Mouse (Mus musculus) left cerebral cortex, postnatal 4 days (tissue): ENCODE measurements at regions not wholly inside any gene's neighbourhood (a gene's known extent, or its start where the extent isn't known, plus 50 kb on each side); places are given as distances from the start of the nearest gene placed in this dataset.
A peak's percentile ranks its signal among the peaks of the same experiment; 100 is the strongest.

Experiments used
- DNase-seq: peaks from one replicate; pipeline ENCODE4 v3.0.0-alpha.2; 2022
- intact Hi-C: fragments of 180-260 bp; cut with DNase I; formaldehyde crosslinking; loops from one replicate; pipeline ENCODE4 v1.15.1; 2025

- DNase-seq: no peak
These were observed 597.9 kb upstream of the Zwint start for GRCm38 (mm10) chr10:72056725-72057124.

GRCm38 (mm10) chr10:72071185-72071718 is 583.4 kb upstream of the Zwint start:
- DNase-seq: no peak

More at GRCm38 (mm10) chr10:72056725-72057124, 597.9 kb upstream of the Zwint start:
- intact Hi-C loops: no loop called here

GRCm38 (mm10) chr10:72078363-72078762 is 576.3 kb upstream of the Zwint start:
- intact Hi-C loops: no loop called here
- no peak for DNase-seq

More at GRCm38 (mm10) chr10:72071185-72071718, 583.4 kb upstream of the Zwint start:
- intact Hi-C loops: no loop called here

- DNase-seq: no peak
- intact Hi-C loops: no loop called here
These were observed 557.7 kb upstream of the Zwint start for GRCm38 (mm10) chr10:72096951-72097350.

GRCm38 (mm10) chr10:72099156-72099812 is 555.4 kb upstream of the Zwint start:
- intact Hi-C loops: no loop called here
- DNase-seq: peak; percentile 69

DNA sequence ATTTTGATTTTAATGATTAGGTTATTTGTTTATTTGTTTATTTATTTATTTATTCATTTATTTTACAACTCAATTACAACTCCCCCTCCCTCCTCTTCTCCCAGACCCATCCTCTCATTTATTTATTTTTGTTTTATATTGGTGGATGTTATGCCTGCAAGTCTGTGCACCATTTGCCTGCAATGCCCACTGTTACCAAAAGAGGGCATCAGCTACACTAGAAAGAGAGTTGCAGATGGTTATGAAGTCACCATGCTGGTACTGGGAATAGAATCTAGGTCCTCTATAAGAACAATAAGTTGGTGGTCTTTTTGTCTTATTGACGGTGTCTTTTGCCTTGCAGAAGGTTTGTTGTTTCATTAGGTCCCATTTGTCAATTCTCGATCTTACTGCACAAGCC is 535.2 kb upstream of the Zwint start:
- no peak for DNase-seq
- intact Hi-C loops: no loop called here

DNA sequence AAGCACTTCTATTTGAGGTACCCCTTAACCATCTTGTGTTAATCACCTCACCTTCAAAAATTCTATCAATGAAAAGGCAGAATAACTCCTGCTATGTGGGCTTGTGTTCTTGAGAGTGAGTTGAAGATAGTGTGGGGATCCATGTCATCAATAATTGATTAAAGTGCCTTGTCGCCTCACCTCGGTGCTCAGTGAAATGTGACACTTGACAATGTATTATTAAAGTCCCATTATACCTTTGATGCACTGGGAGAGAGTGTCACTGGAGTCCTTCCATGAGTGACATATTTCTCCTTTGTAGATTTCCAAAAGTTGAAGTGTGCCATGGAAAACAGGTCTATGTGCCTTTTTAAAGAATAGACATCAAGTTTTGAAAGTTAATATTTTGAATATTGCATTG is 522.2 kb upstream of the Zwint start:
- no peak for DNase-seq
- intact Hi-C loops: no loop called here
